Mouse (Mus musculus) hindbrain, embryonic 16.5 days (tissue): ENCODE data around the gene Rimkla. TPM values are rescaled to one million over a fixed set of nuclear protein-coding genes. Genes with fewer than 3 reads are reported as not detected.
A peak's percentile ranks its signal among the peaks of the same experiment; 100 is the strongest.

ENCODE experiments used
- ATAC-seq: fragments of 200-750 bp; cut with Nextera tagmentation; 2 replicates; pipeline ENCODE4 v1.8.0; 2017; ENCODE audit warnings: moderate TSS enrichment, moderate library complexity
- H3K27ac ChIP-seq: fragments of 300-500 bp; sonication (generic); 2 replicates; pipeline ENCODE4 v1.5.1; 2014; ENCODE audit warnings: low read depth, mild to moderate bottlenecking, control low read depth, low read length, moderate library complexity
- H3K27me3 ChIP-seq: fragments of 300-500 bp; sonication (generic); replicated peaks from 2 replicates; pipeline ENCODE4 v1.6.1; 2014; ENCODE audit warnings: low read length; ENCODE audit not compliant: control insufficient read depth, insufficient read depth
- H3K36me3 ChIP-seq: fragments of 300-500 bp; sonication (generic); 2 replicates; pipeline ENCODE4 v1.6.1; 2014; ENCODE audit warnings: mild to moderate bottlenecking, low read length, moderate library complexity, mixed read lengths; ENCODE audit not compliant: control insufficient read depth, insufficient read depth
- H3K4me1 ChIP-seq: fragments of 300-500 bp; sonication (generic); 2 replicates; pipeline ENCODE4 v1.6.1; 2014; ENCODE audit warnings: low read depth, low read length; ENCODE audit not compliant: control insufficient read depth, insufficient read depth
- H3K4me2 ChIP-seq: fragments of 300-500 bp; sonication (generic); 2 replicates; pipeline ENCODE4 v1.6.1; 2014; ENCODE audit warnings: mild to moderate bottlenecking, low read length, control low read depth, moderate library complexity
- H3K4me3 ChIP-seq: fragments of 300-500 bp; sonication (generic); 2 replicates; pipeline ENCODE4 v1.5.1; 2014; ENCODE audit warnings: mild to moderate bottlenecking, low read length, control low read depth, moderate library complexity
- H3K9ac ChIP-seq: fragments of 300-500 bp; sonication (generic); 2 replicates; pipeline ENCODE4 v1.6.1; 2014; ENCODE audit warnings: low read depth, mild to moderate bottlenecking, control low read depth, low read length, moderate library complexity
- H3K9me3 ChIP-seq: fragments of 300-500 bp; sonication (generic); 2 replicates; pipeline ENCODE4 v1.6.1; 2014; ENCODE audit warnings: mild to moderate bottlenecking, low read length, moderate library complexity; ENCODE audit not compliant: control insufficient read depth
- WGBS: fragments of 180-500 bp; shearing (Covaris S2); extraction: QIAGEN DNeasy Blood & Tissue Kit; methylation state at CpG from one replicate; pipeline ENCODE4 v1.1.7; 2014; 5-methylcytosine and 5-hydroxymethylcytosine counted together
- polyA plus RNA-seq: library from polyadenylated mRNA; unstranded; fragments of >200 nt; fragmentation: Nextera tagmentation; extraction: Ambion mirVana; gene quantifications from 2 replicates; pipeline ENCODE4 v1.2.1, GENCODE M21; 2015

The Rimkla gene
- polyA plus RNA-seq, 1 experiment from 2014 or later, result 28.2 TPM

DNA sequence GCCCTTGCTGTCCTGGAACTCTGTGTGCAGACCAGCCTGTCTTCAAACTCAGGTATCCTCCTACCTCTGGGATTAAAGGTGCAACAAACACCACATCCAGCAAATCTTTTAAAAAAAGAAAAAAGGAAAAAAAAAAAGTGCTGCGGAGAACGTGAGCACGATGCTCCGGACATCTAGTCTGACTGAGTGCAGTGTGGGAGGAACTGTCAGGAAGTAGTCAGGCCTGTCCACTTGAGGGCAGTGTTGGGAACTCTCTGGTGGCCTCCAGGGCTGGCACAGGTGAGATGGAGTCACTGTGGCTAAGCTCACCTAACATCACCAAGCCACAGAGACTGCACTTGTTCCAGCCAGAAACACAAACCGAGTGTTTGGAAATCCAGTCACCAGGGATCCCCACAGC, 61.8 kb downstream of the Rimkla start:
- Histone ChIP-seq H3K4me1 (no peaks in the 10 kb centered on the region), H3K4me3 (no peak overlapping the region), H3K9ac (no peak overlapping the region), H3K9me3 (no peaks in the 10 kb centered on the region), H3K27ac (no peak overlapping the region), H3K36me3 (no peaks in the 10 kb centered on the region), H3K27me3 (no peaks in the 10 kb centered on the region), H3K4me2 (no peak overlapping the region)
- ATAC-seq, result no peak
- 35% methylated on average over 5 of the region's 5 CpGs for WGBS

DNA sequence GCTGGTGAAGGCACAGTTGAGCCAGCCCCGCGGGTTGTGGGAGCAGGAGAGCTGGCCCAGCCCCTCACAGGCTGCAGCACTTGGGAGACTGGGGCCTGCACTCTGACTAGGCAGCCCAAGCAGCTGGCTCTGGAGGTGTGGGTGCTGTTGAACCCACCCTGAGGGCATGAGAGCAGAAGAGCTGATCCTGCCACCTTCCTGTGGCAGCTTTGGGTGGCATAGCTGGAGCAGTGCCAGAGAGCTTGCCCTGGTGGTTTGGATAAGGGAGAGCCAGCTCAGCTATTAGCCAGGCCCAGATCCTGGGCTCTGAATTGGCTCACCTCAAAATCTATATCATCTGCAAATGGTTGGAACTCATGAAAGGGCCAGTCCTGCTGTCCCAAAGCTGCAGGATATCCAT, 64.7 kb downstream of the Rimkla start:
- Histone ChIP-seq H3K27me3 (no peaks in the 10 kb centered on the region), H3K4me2 (no peak overlapping the region), H3K9me3 (no peaks in the 10 kb centered on the region), H3K27ac (no peak overlapping the region), H3K4me1 (peaks cover 10% of the 10 kb centered on the region), H3K4me3 (no peak overlapping the region), H3K36me3 (no peaks in the 10 kb centered on the region), H3K9ac (no peak overlapping the region)
- no peak for ATAC-seq
- WGBS, result 52% methylated on average over 2 of the region's 2 CpGs

DNA sequence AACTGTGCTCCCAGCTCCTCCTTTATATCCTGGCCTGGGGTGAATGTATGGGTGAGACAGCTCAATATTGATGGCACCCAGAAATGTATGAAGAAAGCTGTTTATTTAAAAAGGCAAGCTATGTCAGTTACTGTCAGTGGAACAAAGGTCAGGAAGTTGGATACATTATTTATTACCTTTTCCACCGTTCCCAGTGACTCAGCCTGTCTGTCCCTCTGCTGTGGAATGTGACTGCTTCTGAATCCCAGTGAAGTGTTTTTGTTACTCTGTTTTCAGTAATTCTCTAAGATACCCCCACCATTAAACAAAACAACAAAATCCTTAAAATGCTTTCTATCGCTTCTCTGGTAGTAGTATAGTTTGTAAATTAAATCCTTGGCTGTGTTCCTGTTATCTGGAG, 66.8 kb downstream of the Rimkla start:
- WGBS, result 61% methylated on average over 2 of the region's 2 CpGs
- ATAC-seq, result no peak
- H3K4me1 ChIP-seq, result peaks cover 21% of the 10 kb centered on the region

DNA sequence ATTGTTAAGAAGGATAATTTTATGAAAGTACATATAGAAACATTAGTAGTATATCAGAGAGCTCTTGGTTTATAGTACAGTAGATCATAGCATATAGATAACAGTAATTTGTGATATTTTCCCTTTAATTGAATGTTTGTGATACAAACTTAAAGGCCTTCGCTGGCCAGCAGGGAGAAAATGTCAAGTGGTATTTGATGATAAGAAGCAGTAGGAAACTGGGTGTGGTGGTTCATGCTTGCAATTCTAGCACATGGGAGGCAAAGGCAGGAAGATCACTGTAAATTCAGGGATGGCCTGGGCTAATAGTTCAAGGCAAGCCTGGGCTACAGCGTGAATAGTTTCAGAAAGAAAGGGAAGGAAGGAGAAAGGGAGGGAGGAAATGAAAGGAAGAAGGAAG, 67.4 kb downstream of the Rimkla start:
- no peak overlapping the region for H3K9ac ChIP-seq
- no peak overlapping the region for H3K4me2 ChIP-seq
- H3K36me3 ChIP-seq, result no peaks in the 10 kb centered on the region
- no peaks in the 10 kb centered on the region for H3K9me3 ChIP-seq
- no peaks in the 10 kb centered on the region for H3K27me3 ChIP-seq
- H3K4me3 ChIP-seq, result no peak overlapping the region
- H3K4me1 ChIP-seq, result peaks cover 21% of the 10 kb centered on the region
- H3K27ac ChIP-seq, result no peak overlapping the region
- no peak for ATAC-seq
- WGBS, result 98% methylated on average over 2 of the region's 2 CpGs

More for the DNA sequence above, 66.8 kb downstream of the Rimkla start:
- no peak overlapping the region for H3K4me3 ChIP-seq
- no peak overlapping the region for H3K9ac ChIP-seq
- no peaks in the 10 kb centered on the region for H3K9me3 ChIP-seq
- H3K36me3 ChIP-seq, result no peaks in the 10 kb centered on the region
- no peaks in the 10 kb centered on the region for H3K27me3 ChIP-seq
- no peak overlapping the region for H3K27ac ChIP-seq
- no peak overlapping the region for H3K4me2 ChIP-seq

DNA sequence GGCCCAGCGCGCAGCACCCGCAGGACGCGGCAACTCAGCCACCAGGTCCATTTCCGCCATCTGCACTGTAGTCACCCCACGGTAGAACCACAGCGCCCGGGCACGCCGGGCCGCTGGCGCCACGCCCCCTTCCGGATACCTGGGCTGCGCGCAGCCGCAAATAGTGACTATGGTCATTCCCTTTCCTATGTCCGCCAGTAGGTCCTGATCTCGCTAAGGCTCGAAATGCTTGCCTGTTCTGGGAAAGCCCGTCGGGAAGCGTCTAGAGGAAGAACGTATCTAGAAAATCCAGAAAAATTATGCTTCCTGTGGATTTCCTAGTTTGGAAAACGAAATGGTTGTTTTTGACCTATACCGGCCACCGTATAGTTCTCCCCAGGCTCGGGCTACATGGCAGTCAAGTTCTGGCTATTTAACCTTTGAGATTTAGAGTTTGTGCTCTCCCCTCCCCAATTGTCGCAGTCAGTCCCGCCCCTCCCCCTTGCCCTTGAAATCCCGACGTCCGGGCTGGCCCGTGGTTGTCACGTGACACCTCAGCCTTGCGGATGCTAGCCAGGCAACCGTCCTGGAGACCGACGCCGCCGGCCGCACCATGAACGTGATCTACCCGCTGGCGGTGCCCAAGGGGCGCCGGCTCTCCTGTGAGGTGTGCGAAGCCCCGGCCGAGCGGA, 70.0 kb downstream of the Rimkla start, which contains the start of the genes Ppcs and Zmynd12:
Ppcs (minus strand) TSS at position 127 of the 671 bp plus-strand sequence.
Zmynd12 (plus strand) TSS at position 521 of the 671 bp plus-strand sequence.
- peak within 1 kb of the TSS; percentile 95 for H3K27ac ChIP-seq
- H3K9me3 ChIP-seq, result no peaks in the 10 kb centered on the region
- peak; percentile 96 for ATAC-seq
- H3K27me3 ChIP-seq, result no peaks in the 10 kb centered on the region
- no peaks in the 10 kb centered on the region for H3K36me3 ChIP-seq
- H3K4me3 ChIP-seq, result peak within 1 kb of the TSS; percentile 73
- H3K4me1 ChIP-seq, result peaks cover 21% of the 10 kb centered on the region
- H3K9ac ChIP-seq, result peak within 1 kb of the TSS; percentile 87
- under 1% methylated on average over 52 of the region's 52 CpGs for WGBS
- peak within 1 kb of the TSS; percentile 75 for H3K4me2 ChIP-seq

DNA sequence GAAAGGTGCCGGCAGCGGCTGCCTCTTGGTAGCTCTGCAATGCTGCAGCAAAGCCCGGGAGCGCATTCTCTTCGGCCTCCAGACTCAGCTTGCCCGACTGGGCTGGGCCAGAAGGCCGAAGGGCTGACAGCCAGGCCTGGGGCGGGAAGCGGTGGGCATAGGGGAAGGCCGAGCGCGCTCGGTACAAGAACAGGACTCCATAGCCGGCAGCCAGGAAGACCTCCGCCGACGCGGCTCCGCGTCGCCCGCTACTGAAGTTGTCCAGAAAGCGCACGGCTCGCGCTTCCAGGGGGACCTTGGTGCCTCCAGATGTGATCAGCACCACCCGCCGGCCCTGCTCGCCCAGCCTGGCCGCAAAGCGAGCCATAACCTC, 70.5 kb downstream of the Rimkla start:
- ATAC-seq, result peak; percentile 70
- under 1% methylated on average over 31 of the region's 31 CpGs for WGBS

DNA sequence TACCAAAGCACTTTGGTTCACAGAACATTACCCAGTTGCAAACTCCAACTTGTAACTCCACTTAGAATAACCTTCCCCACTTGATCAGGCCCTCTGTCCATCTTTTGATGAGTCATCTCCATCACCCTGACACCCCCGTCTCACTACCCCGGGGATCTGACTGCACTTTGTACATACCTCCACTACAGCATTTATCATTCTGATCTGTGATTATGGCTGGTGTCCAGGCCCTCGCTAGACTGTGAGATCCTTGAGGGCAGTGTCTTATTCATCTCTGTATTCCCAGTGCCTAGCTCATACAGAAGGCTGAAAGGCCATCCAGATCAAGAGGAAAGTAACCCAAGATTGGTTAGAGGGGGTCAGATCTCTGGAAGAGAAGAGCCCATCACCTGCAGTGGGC, 71.2 kb downstream of the Rimkla start:
- no peaks in the 10 kb centered on the region for H3K9me3 ChIP-seq
- peak overlapping the region; percentile 75 for H3K4me2 ChIP-seq
- H3K27me3 ChIP-seq, result no peaks in the 10 kb centered on the region
- whole genome bisulfite sequencing, result 56% methylated on average over 3 of the region's 3 CpGs
- H3K36me3 ChIP-seq, result no peaks in the 10 kb centered on the region
- peaks cover 21% of the 10 kb centered on the region for H3K4me1 ChIP-seq
- no peak for ATAC-seq
- peak overlapping the region; percentile 87 for H3K9ac ChIP-seq
- H3K4me3 ChIP-seq, result peak overlapping the region; percentile 73
- H3K27ac ChIP-seq, result peak overlapping the region; percentile 95; the same call in 1 of the 2 replicates

More for the DNA sequence above, 70.5 kb downstream of the Rimkla start:
- H3K4me1 ChIP-seq, result peaks cover 21% of the 10 kb centered on the region
- H3K9me3 ChIP-seq, result no peaks in the 10 kb centered on the region
- H3K4me2 ChIP-seq, result peak overlapping the region; percentile 75
- peak overlapping the region; percentile 87 for H3K9ac ChIP-seq
- peak overlapping the region; percentile 73 for H3K4me3 ChIP-seq
- H3K36me3 ChIP-seq, result no peaks in the 10 kb centered on the region
- peak overlapping the region; percentile 95 for H3K27ac ChIP-seq
- H3K27me3 ChIP-seq, result no peaks in the 10 kb centered on the region

DNA sequence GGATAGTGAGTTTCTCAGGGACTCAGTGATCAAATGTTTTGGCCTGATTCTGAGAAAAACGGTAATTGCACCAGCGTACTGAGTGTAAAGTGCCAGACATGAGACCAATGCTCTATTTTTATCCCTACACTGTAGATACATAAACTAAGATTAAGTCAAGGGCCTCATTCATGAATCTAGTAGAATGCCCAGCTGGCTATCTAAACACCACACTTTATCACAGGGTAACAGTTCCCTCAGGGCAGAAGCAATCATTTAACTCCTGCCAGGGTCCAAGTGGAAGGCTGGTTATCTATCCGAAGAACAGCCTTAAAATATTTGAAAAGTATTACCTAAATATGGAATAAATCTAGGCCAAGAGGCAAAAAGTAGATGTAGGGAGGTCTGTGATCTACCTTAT, 74.5 kb downstream of the Rimkla start:
- Histone ChIP-seq H3K27ac (no peak overlapping the region), H3K36me3 (no peaks in the 10 kb centered on the region), H3K4me1 (peaks cover 21% of the 10 kb centered on the region), H3K27me3 (no peaks in the 10 kb centered on the region), H3K9ac (no peak overlapping the region), H3K9me3 (no peaks in the 10 kb centered on the region), H3K4me3 (no peak overlapping the region), H3K4me2 (no peak overlapping the region)
- ATAC-seq, result no peak
- 91% methylated on average over 3 of the region's 3 CpGs for WGBS

DNA sequence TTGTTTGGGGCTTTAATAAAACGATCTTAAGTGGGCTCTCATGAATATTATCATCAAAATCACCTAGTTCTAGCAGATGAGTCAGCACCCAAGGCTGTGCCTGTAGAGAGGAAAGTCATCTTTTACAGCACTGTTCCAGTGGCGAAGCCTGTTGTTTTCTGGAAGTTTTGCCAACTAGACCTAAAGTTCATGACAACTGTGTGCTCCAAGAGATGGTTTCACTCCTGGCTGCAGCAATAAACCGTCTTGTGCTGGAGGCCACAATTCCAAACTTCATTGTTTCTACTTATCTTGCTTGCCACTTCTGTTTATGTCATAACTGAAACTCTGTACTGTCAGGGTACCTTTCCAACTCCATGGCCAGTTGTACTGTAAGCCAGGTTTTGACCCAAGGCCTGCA, 75.2 kb downstream of the Rimkla start:
- H3K27me3 ChIP-seq, result no peaks in the 10 kb centered on the region
- H3K27ac ChIP-seq, result no peak overlapping the region
- H3K36me3 ChIP-seq, result no peaks in the 10 kb centered on the region
- 86% methylated on average over 3 of the region's 3 CpGs for WGBS
- no peaks in the 10 kb centered on the region for H3K9me3 ChIP-seq
- H3K4me1 ChIP-seq, result peaks cover 26% of the 10 kb centered on the region
- H3K4me2 ChIP-seq, result no peak overlapping the region
- H3K9ac ChIP-seq, result no peak overlapping the region
- ATAC-seq, result no peak
- H3K4me3 ChIP-seq, result no peak overlapping the region
